Mouse (Mus musculus) intestine, postnatal 0 days (tissue): ENCODE results near the gene Rab7b. TPM values are rescaled to one million over a fixed set of nuclear protein-coding genes. Genes with fewer than 3 reads are reported as not detected.
A peak's percentile ranks its signal among the peaks of the same experiment; 100 is the strongest.

ENCODE experiments used
- ATAC-seq: fragments of 200-750 bp; cut with Nextera tagmentation; 2 replicates; pipeline ENCODE4 v1.8.0; 2017; ENCODE audit warnings: mild to moderate bottlenecking, moderate TSS enrichment, moderate library complexity
- H3K27ac ChIP-seq: fragments of 300-500 bp; sonication (generic); 2 replicates; pipeline ENCODE4 v1.5.1; 2014; ENCODE audit warnings: mild to moderate bottlenecking, low read depth, low read length, moderate library complexity
- H3K27me3 ChIP-seq: fragments of 300-500 bp; sonication (generic); replicated peaks from 2 replicates; pipeline ENCODE4 v1.6.1; 2014; ENCODE audit warnings: low read length, mixed read lengths; ENCODE audit not compliant: control insufficient read depth, insufficient read depth
- H3K36me3 ChIP-seq: fragments of 300-500 bp; sonication (generic); 2 replicates; pipeline ENCODE4 v1.6.1; 2014; ENCODE audit warnings: mild to moderate bottlenecking, moderate library complexity; ENCODE audit not compliant: control insufficient read depth, insufficient read depth
- H3K4me1 ChIP-seq: fragments of 300-500 bp; sonication (generic); replicated peaks from 2 replicates; pipeline ENCODE4 v1.6.1; 2014; ENCODE audit warnings: antibody characterized with exemption, low read length, mixed read lengths; ENCODE audit not compliant: control insufficient read depth, insufficient read depth
- H3K4me2 ChIP-seq: fragments of 300-500 bp; sonication (generic); replicated peaks from 2 replicates; pipeline ENCODE4 v1.6.1; 2014; ENCODE audit warnings: low read depth, mild to moderate bottlenecking, moderate library complexity
- H3K4me3 ChIP-seq: fragments of 300-500 bp; sonication (generic); 2 replicates; pipeline ENCODE4 v1.5.1; 2014; ENCODE audit warnings: low read depth, low read length
- H3K9ac ChIP-seq: fragments of 300-500 bp; sonication (generic); 2 replicates; pipeline ENCODE4 v1.6.1; 2014; ENCODE audit warnings: mild to moderate bottlenecking, low read depth, low read length
- H3K9me3 ChIP-seq: fragments of 300-500 bp; sonication (generic); 2 replicates; pipeline ENCODE4 v1.6.1; 2016; ENCODE audit warnings: mixed run types; ENCODE audit not compliant: control insufficient read depth
- CTCF ChIP-seq: sonication (generic); IDR thresholded peaks from 2 replicates; pipeline ENCODE4 v1.5.1; 2016; ENCODE audit warnings: low read depth, mild to moderate bottlenecking, control low read depth, antibody characterized with exemption, moderate library complexity
- WGBS: fragments of 180-500 bp; shearing (Covaris S2); extraction: QIAGEN DNeasy Blood & Tissue Kit; methylation state at CpG from one replicate; pipeline ENCODE4 v1.1.7; 2014; 5-methylcytosine and 5-hydroxymethylcytosine counted together
- polyA plus RNA-seq: library from polyadenylated mRNA; unstranded; fragments of >200 nt; fragmentation: Nextera tagmentation; extraction: Ambion mirVana; gene quantifications from 2 replicates; pipeline ENCODE4 v1.2.1, GENCODE M21; 2015

Gene Rab7b
- polyA plus RNA-seq, 1 experiment from 2014 or later: 3.3 TPM

DNA sequence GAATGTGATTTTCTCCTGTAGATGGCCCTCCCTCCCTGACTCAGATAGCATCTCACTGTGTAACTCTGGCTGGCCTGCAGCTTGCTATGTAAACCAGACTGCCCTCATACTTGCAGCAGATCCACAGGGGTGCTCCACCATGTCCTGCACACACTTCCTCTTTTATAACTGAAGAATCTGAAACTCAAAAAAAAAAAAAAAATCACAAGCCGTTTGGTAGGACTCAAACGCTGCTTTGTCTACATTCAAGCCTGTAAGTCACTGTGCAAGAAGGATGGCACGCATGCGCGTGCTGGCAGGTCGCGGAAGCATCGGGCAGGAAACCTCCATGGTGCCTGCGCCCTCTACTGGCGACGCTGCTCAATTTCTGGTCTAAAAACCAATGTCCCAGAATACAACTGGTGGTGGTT is 30.5 kb upstream of the Rab7b start:
- H3K9ac ChIP-seq: no peak overlapping the region
- H3K27ac ChIP-seq: no peak overlapping the region
- H3K4me3 ChIP-seq: no peak overlapping the region
- WGBS: under 1% methylated on average over 11 of the region's 11 CpGs
- peak; percentile 95 for TF ChIP-seq CTCF
- peak; percentile 61 for ATAC-seq
- H3K4me1 ChIP-seq: no peaks in the 10 kb centered on the region
- H3K4me2 ChIP-seq: peak overlapping the region; percentile 17; the same call in 1 of the 2 replicates
- no peaks in the 10 kb centered on the region for H3K36me3 ChIP-seq
- H3K9me3 ChIP-seq: no peaks in the 10 kb centered on the region
- no peaks in the 10 kb centered on the region for H3K27me3 ChIP-seq

DNA sequence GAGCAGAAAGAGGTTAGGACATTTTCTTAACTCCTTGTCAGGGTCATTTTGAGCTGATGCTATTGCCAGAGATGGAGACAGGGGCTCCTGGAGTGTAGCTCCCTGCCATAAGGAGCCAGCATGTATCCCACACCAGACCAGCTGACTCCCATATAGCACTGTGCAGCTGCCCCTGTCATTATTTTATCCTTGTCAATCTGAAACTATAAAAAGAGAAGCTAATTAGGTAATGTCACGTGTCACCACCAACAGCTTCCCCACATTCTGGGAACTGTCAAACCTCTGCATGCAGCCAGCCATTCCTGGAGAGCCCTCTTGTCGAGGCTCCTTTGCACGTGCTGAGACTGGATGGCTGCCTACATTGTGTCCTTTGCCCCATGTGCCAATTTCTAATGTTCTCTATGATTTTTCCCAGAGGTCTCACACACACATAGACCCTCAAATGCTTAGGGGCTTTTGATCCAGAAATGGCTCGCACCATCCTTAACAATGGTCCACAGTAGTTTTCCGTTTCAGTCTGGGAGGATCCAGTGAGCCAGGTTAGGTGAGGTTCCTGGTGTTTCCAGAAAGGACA is 28.9 kb upstream of the Rab7b start:
- no peaks in the 10 kb centered on the region for H3K9me3 ChIP-seq
- H3K9ac ChIP-seq: no peak overlapping the region
- TF ChIP-seq CTCF: no peak
- no peaks in the 10 kb centered on the region for H3K36me3 ChIP-seq
- H3K4me2 ChIP-seq: no peak overlapping the region
- no peak overlapping the region for H3K4me3 ChIP-seq
- no peaks in the 10 kb centered on the region for H3K27me3 ChIP-seq
- 81% methylated on average over 5 of the region's 5 CpGs for WGBS
- ATAC-seq: no peak
- H3K27ac ChIP-seq: no peak overlapping the region
- H3K4me1 ChIP-seq: no peaks in the 10 kb centered on the region

DNA sequence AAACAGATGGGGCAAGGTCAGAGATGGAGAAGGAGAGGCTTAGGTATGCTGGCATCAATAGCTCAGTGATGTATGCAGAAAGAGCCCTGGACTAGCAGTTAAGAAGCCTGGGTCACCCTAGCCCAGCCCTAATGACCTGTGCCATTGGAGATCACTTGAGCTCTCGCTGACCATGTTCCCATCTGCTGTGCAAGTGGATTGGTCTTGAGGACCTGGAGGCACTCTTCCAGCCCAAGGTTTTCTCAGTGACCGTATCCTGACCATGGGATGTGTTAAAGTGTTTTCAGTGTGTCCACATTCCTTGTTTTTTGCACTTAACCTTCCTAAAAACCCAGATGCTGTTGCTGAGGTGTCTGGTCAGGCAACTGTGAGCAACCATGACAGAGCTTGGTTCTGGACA is 28.2 kb upstream of the Rab7b start:
- Histone ChIP-seq H3K9me3 (no peaks in the 10 kb centered on the region), H3K4me1 (no peaks in the 10 kb centered on the region), H3K36me3 (no peaks in the 10 kb centered on the region), H3K4me3 (no peak overlapping the region), H3K4me2 (no peak overlapping the region), H3K9ac (no peak overlapping the region), H3K27ac (no peak overlapping the region), H3K27me3 (no peaks in the 10 kb centered on the region)
- WGBS: 89% methylated on average over 2 of the region's 2 CpGs
- TF ChIP-seq CTCF: no peak
- no peak for ATAC-seq

DNA sequence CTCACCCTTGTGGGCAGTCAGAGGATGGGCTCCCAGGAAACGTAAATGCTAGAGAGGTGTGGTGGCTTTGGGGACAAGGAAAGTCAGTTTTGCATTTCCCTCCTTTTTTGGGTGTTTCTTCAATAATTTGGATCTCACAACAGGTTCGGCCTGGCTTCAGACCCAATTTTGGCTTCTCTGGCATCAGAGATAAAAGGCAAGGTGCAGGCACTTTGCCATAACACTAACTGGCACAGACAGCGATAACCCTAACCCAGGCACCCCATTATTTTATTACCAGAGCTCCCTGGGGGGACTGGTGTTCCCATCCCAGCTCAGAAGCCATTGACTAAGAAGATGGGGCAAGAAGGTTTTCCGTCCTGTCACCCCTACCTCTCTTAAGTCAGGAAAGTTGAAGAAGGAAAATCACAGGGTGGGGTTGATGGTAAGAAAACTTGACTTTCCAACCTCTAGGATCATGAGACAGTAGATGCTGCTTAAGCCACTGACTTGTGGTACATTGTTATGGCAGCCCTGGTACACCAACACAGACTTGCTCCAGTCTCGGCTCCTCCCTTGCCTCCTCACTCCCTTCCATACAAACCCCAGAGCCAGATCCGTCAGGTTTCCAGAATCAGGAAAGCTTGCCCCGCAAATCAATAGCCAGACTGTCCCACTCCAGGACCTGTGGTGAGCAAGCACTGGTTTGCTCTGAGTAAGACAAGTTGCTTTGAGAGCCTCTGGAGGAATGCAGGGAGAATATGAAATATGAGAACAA is 27.6 kb upstream of the Rab7b start:
- no peak overlapping the region for H3K27ac ChIP-seq
- H3K4me1 ChIP-seq: no peaks in the 10 kb centered on the region
- no peak overlapping the region for H3K9ac ChIP-seq
- no peaks in the 10 kb centered on the region for H3K27me3 ChIP-seq
- H3K9me3 ChIP-seq: no peaks in the 10 kb centered on the region
- WGBS: 78% methylated on average over 7 of the region's 7 CpGs
- H3K4me3 ChIP-seq: no peak overlapping the region
- TF ChIP-seq CTCF: no peak
- H3K36me3 ChIP-seq: no peaks in the 10 kb centered on the region
- ATAC-seq: no peak
- no peak overlapping the region for H3K4me2 ChIP-seq

DNA sequence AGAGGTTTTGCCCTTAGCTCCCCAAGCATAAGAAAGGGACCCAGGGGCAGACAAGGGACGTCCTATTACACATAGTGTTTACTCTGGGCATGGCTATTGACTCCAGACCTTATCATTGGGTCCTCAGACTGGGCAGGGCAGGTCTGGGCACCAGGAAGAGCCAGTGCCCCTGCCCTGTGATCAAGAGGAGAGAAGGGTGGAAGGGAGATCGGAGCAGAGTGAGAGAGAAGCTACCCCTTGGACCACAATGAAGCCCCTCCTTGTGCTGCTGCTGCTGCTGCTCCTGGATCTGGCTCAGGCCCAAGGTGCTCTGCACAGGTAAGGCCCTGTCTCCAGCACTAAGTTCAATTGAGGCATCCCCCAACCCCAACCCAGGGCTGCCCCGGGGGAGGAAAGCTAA is 26.7 kb upstream of the Rab7b start:
- Histone ChIP-seq H3K9ac (no peak overlapping the region), H3K4me3 (no peak overlapping the region), H3K27me3 (no peaks in the 10 kb centered on the region), H3K9me3 (no peaks in the 10 kb centered on the region), H3K4me1 (no peaks in the 10 kb centered on the region), H3K36me3 (no peaks in the 10 kb centered on the region), H3K4me2 (no peak overlapping the region), H3K27ac (no peak overlapping the region)
- ATAC-seq: peak; percentile 25; the same call in 1 of the 2 replicates
- no peak for TF ChIP-seq CTCF
- WGBS: 52% methylated on average over 3 of the region's 3 CpGs

DNA sequence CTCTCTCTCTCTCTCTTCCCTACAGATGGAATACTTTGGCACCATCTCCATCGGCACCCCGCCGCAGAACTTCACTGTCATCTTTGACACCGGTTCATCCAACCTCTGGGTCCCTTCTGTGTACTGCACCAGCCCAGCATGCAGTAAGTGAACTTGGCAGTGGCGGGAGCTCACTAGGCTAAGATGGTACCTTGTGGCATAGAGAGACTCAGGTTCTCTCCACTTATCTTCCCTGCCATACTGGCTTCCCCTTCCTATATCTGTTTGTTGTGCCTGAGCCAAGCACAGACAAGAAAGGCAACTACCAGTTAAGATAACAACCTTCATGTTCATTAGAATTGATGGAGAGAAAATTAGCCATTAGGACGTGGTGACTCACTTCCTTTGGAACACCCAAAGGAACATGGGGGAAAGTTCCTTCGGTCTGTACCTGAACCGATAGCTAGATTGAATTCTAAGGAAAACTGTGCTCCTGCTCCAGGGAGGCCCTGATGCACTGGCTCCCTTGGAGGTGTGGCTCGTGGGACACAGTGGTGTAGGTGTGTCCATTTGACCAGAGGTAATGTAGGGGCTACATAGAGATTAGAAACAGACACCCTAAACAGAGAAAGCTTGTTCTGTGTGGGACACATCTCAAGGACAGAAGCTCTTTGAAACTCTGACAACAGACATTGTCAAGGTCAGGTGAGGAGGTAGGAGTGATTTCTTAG is 25.1 kb upstream of the Rab7b start:
- Histone ChIP-seq H3K4me3 (no peak overlapping the region), H3K27me3 (no peaks in the 10 kb centered on the region), H3K36me3 (no peaks in the 10 kb centered on the region), H3K4me1 (no peaks in the 10 kb centered on the region), H3K27ac (no peak overlapping the region), H3K9me3 (no peaks in the 10 kb centered on the region), H3K9ac (no peak overlapping the region), H3K4me2 (no peak overlapping the region)
- ATAC-seq: no peak
- TF ChIP-seq CTCF: no peak
- 82% methylated on average over 9 of the region's 9 CpGs for WGBS
